Mouse (Mus musculus) liver, adult 10 weeks (tissue): ENCODE measurements around the gene AK157302. TPM values are rescaled to one million over a fixed set of nuclear protein-coding genes. Genes with fewer than 3 reads are reported as not detected.

Experiments used
- polyA plus RNA-seq: library from polyadenylated mRNA; stranded (reverse); fragments of 350-450 nt; fragmentation: Illumina TruSeq; extraction: RNeasy Lipid Tissue Mini Kit (QIAGEN cat#74804); gene quantifications from one replicate; pipeline ENCODE4 v1.2.3, GENCODE M21; 2014; ENCODE audit warnings: low read depth, low replicate concordance

AK157302 gene
- 0.85 TPM for polyA plus RNA-seq

DNA sequence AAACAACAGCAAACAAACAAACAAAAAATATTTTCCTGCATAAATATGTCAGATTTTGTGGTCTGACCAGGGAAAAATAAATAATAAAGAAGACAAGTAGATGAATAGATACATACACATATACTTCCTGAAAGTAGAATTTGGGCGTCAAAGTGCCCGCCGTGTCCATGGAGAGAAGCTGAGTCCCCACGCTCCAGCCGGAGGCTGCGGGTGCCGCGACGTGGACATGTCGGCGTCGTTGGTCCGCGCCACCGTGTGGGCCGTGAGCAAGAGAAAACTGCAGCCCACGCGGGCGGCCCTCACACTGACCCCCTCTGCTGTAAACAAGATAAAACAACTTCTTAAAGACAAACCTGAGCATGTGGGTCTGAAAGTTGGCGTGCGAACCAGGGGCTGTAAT lies at the start of gene AK157302:
Gene AK157302, plus strand, starts transcription at position 144 of the 400 bp plus-strand sequence.

DNA sequence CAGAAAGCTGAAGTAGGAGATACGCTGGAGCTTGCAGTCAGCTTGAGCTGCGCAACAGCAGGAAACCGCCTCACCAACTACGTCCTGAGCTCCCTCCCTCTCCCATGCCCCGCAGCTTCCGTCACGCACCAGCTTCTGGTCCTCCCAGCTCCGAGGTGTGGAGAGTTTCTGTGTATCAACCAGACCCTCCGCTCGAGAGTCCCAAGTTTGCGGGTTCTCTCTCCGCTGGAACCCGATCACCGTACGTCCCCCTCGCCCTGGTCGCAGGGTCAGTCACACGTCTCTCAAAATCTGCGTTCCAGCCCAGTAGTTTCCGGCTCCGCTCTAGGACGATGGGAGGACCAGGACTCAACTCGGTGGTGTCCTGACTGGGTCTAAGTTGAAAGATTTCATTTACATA lies 41.6 kb upstream of the AK157302 start, which contains the start of gene Zscan26:
Gene Zscan26, minus strand, starts transcription at position 282 of the 400 bp plus-strand sequence.

DNA sequence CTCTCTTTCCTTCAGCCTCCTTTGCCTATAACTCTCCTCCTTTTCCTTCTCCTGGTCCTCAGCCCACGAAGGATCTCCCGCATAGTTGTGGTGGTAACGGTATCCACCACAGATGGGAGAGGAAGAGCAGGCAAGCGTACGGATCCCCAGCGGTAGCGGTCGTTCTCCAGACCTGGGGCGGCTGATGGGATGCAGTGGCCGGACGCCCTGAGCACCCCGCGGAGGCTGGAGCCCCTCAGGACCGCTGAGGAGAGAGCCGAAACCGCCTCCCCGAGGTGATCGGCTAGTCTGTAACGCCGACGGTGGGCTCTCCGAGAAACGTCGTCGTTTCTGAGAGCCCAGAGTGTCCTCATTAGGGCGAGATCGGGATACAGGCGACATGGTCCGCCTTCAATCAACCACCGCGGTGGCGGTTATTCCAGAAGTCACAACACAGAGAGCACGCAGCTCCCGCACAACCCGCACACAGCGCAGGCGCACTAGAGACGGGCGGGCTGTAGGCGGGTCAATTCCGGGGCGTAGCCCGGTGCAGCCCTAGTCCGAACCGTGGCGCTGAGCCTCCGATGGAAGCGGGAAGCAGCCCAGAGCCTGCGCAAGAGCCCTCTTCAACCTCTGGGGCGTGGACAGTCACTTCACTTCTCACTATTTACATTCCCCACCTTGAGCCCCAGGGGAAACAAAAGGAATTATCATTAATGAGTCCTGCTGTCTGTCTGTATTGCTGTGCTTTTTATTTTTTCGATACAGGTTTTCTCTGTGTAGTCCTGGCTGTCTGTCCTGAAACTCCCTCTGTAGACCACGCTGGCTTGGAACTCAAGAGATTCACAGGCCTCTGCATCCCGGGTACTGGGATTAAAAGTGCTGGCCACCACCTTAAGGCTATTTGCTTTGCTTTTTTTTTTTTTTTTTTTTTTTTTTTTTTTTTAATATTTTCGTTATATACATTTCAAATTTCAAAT lies 26.7 kb upstream of the AK157302 start, which contains the start of gene Nkapl:
Gene Nkapl, minus strand, starts transcription at position 449 of the 959 bp plus-strand sequence.

DNA sequence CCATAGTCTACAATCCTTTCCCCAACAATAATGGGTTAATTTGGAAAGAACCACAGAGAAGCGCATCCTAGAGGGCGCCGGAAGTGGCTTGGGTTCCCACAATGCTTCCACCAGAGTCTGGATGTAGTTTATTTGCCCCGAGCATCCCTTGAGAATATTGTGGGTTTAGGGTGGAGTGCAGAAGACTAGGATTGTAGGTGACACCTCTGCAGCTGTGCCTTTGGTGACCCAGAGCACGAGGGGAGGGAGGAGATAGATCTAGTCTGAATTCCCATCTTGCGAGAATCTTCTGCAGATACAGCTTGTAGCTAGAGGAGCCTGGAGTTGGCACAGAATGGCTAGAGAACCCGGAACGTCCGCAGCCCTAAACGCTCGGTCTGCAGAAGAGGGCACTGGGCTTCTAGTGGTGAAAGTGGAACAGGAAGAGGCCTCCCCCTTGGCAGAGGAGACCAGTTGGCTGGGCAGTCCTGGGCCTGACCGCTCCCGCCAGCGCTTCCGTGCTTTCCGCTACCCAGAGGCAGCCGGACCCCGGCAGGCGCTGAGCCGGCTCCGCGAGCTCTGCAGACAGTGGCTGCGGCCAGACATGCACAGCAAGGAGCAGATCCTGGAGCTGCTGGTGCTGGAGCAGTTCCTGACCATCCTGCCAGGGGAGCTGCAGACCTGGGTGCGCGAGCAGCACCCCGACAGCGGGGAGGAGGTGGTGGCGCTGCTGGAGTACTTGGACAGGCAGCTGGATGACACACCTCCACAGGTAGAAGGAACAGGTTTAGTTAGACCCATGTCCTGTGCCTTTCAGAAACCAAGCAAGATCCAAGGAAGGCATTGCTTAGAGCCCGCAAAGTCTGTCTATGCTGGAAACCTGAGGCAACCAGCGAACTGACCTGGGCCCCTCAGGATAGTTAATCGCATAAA lies 16.0 kb upstream of the AK157302 start, which contains the start of the genes Zkscan4 and Gm10065:
Gene Zkscan4, plus strand, starts transcription at position 149 of the 912 bp plus-strand sequence.
Gene Gm10065, minus strand, starts transcription at position 683 of the 912 bp plus-strand sequence.

DNA sequence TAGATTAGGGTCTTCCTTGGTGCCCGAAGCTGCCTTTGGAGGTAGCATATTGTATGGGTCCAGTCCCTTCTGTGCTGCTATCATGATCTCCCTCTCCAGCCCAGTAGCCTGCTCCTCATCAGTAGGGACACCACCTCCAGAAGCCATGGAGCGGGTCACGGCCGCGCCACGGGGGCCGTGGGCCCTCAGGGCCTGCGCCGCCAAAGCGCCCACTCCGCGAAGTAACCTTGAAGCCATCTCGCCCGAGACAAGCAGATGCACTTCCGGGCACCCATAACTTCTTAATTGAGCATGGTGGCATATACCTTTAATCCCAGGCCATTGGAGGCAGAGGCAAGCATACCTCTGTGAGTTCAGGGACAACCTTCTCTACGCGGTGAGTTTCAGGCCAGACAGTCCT lies 6.2 kb downstream of the AK157302 start, which contains the start of gene Gm11273:
Gene Gm11273, minus strand, starts transcription at position 237 of the 400 bp plus-strand sequence.

DNA sequence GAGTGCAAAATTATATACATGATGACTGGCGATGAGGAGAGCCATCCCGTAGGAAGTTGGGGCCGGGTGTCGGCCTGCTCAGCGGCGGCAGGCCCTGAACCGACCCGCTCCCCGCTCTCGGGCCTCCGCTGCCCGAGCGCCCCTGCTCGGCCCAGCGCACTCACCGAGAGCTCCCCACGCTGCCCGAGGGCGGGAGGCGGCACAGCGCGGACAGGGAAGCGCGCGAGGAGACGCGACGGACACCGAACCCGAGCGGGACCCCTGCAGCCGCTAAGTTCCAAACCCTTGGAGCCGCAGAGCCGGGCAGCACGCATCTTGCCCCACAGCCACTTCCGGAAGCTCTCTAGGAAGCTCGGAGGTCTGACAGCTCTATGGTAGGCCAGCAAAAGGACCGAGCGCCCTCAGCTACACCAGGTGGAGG lies 35.8 kb downstream of the AK157302 start, which contains the start of gene Zkscan8:
Gene Zkscan8, minus strand, starts transcription at position 340 of the 421 bp plus-strand sequence.

DNA sequence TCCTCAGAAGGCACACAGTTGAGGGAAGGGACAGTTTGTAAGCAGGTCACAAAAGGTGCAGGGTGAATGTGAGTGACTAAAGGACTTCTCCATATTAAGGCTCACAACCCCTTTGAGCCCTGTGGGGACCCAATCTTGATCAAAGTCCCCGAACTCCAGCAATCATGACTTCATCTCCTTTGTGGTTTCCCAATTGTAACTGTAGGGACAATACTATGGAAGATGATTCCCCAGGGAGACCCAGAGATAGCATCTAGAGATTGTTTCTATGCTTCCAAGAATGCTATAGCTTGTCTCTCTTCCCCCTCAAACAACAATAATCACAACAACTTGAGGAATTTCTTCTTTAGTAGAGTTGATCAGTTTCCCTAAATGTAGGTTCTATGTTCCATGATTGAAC lies 47.7 kb downstream of the AK157302 start, which contains the start of gene Olfr1366:
Gene Olfr1366, minus strand, starts transcription at position 101 of the 400 bp plus-strand sequence.

Other genes starting within 250 kb of the AK157302 start
- not detected for gene Gpx5, start 202.5 kb upstream of the AK157302 start, polyA plus RNA-seq
- gene Gpx6, start 183.1 kb upstream of the AK157302 start, polyA plus RNA-seq = 1.6 TPM
- gene Olfr1367, start 148.3 kb upstream of the AK157302 start, polyA plus RNA-seq = not detected
- 8.6 TPM for gene Zscan12, start 132.4 kb upstream of the AK157302 start, polyA plus RNA-seq
- gene Zkscan3, start 92.5 kb upstream of the AK157302 start, polyA plus RNA-seq = 52.6 TPM
- gene Pgbd1, start 54.2 kb upstream of the AK157302 start, polyA plus RNA-seq = 0.87 TPM
- 59.3 TPM for gene Zscan26, start 41.5 kb upstream of the AK157302 start, polyA plus RNA-seq
- gene Nkapl, start 26.7 kb upstream of the AK157302 start, polyA plus RNA-seq = 0.90 TPM
- gene Zkscan4, start 16.3 kb upstream of the AK157302 start, polyA plus RNA-seq = 0.87 TPM
- not detected for gene Gm10065, start 15.8 kb upstream of the AK157302 start, polyA plus RNA-seq
- gene Gm11273, start 6.2 kb downstream of the AK157302 start, polyA plus RNA-seq = not detected
- gene Zkscan8, start 35.9 kb downstream of the AK157302 start, polyA plus RNA-seq = 9.3 TPM
- gene Olfr1366, start 47.6 kb downstream of the AK157302 start, polyA plus RNA-seq = not detected
- gene Olfr1535, start 64.7 kb downstream of the AK157302 start, polyA plus RNA-seq = not detected
- not detected for gene Olfr1364, start 86.5 kb downstream of the AK157302 start, polyA plus RNA-seq
- gene Olfr1362, start 118.8 kb downstream of the AK157302 start, polyA plus RNA-seq = not detected
- gene Olfr11, start 147.3 kb downstream of the AK157302 start, polyA plus RNA-seq = not detected
- not detected for gene Olfr1361, start 168.2 kb downstream of the AK157302 start, polyA plus RNA-seq
- not detected for gene Olfr1360, start 182.2 kb downstream of the AK157302 start, polyA plus RNA-seq
- gene Olfr1359, start 202.9 kb downstream of the AK157302 start, polyA plus RNA-seq = not detected
- gene Hist1h2bl, start 220.9 kb downstream of the AK157302 start, polyA plus RNA-seq = not detected
- not detected for gene Hist1h2ai, start 221.2 kb downstream of the AK157302 start, polyA plus RNA-seq
- not detected for gene Hist1h3h, start 222.4 kb downstream of the AK157302 start, polyA plus RNA-seq
- not detected for gene Hist1h2bm, start 226.8 kb downstream of the AK157302 start, polyA plus RNA-seq
- gene Hist1h4j, start 239.8 kb downstream of the AK157302 start, polyA plus RNA-seq = 0.58 TPM